Mouse (Mus musculus): ENCODE results near the gene Batf2. TPM values are rescaled to one million over a fixed set of nuclear protein-coding genes. Genes with fewer than 3 reads are reported as not detected.

The Batf2 gene
- total and polyA plus RNA-seq, 3 experiments: not detected

DNA sequence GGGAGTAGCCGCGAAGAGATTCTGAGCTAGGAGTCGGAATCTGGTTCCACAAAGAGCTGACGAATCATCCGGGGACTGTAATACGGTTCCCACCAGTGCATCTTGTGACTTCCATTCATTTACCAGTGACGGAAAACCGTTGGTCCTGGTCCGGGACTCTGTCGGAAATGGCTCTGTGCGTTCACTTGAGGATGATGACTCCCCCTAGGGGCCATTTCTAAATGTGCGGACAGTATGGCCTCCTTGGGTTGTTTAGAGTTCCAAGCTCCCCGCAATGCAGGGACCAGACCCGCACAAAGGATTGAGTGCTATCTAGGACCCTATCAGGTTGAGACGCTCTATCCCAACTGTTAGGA lies 589 bp downstream of the Batf2 start, which contains the start of gene Arl2 (continued):
- no peak for TF ChIP-seq NRF1 (IDR thresholded peaks at IDR 0.05; ENCODE audit: low read depth, low read length)
- TF ChIP-seq MAZ (IDR thresholded peaks at IDR 0.05; ENCODE audit: low read depth, low read length): no peak
- TF ChIP-seq TCF12 (IDR thresholded peaks at IDR 0.05; ENCODE audit: low read depth, low read length): no peak
- TF ChIP-seq PAX5 (IDR thresholded peaks at IDR 0.05; ENCODE audit: low read length): no peak
- TF ChIP-seq GABPA (IDR thresholded peaks at IDR 0.05; ENCODE audit: insufficient replicate concordance, low read depth, low read length): no peak

DNA sequence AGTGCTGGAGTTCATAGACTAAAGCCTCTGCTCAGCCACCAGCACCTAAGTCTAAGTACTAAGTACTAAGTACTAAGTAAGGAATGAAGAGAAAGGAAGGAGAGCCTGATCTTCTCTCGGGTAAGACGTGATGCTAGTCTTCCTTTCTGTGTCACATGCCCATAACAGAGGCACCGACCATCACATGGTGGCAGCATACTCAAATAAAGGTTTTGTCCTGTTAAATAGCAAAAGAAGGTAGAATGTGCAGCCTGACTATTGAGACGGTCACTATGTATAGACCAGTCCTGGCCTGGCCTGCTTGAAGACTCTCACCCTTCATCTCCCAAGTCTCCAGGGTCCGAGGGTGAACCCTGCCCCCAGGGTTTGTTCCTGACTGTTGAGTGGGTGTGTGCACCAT lies 4.1 kb downstream of the Batf2 start:
- peaks cover 20% of the 10 kb centered on the region for H3K27me3 ChIP-seq (replicated peaks)
- no peak overlapping the region for H3K4me2 ChIP-seq (ENCODE audit: insufficient read depth, low read depth, poor library complexity, severe bottlenecking)
- dilution Hi-C loops (cut with MboI; ENCODE audit: extremely low pct_ligation_motif_present, extremely low pct_unique_long_range_greater_than_20kb, low sequenced_read_pairs) (no loop called here), in situ Hi-C loops (cut with MboI; ENCODE audit: low pct_ligation_motif_present, low pct_unique_long_range_greater_than_20kb, low sequenced_read_pairs) (no loop called here)
- H3K9ac ChIP-seq (ENCODE audit: insufficient read depth, low read depth): no peak overlapping the region
- no peaks in the 10 kb centered on the region for H3K79me2 ChIP-seq (replicated peaks; ENCODE audit: control insufficient read depth, extremely low read depth, insufficient read depth, poor library complexity, severe bottlenecking)
- H3K36me3 ChIP-seq (replicated peaks in 1 of 2; ENCODE audit: control insufficient read depth in 1 of 2, insufficient read depth in 1 of 2, low read length in 1 of 2): no peaks in the 10 kb centered on the region
- H3K4me3 ChIP-seq (replicated peaks in 1 of 3; ENCODE audit: low read depth in 2 of 3, low read length in 2 of 3, poor library complexity in 1 of 3): no peak overlapping the region
- H3K4me1 ChIP-seq (ENCODE audit: control insufficient read depth in 1 of 2, insufficient read depth in 2 of 2): peaks cover 6% of the 10 kb centered on the region in 2 experiments
- H3K9me3 ChIP-seq (replicated peaks; ENCODE audit: low read length): peaks cover 2% of the 10 kb centered on the region
- TF ChIP-seq HCFC1 (IDR thresholded peaks at IDR 0.05; ENCODE audit: low read depth, low read length) (no peak), USF1 (IDR thresholded peaks at IDR 0.05; ENCODE audit: low read depth, low read length) (peak; percentile 12; the same call in 1 of the 2 replicates), MAX (IDR thresholded peaks at IDR 0.05; ENCODE audit: low read length) (peak; percentile 36; the same call in 1 of the 2 replicates), CTCF (conservative IDR thresholded peaks at IDR 0.05 in 1 of 2, IDR thresholded peaks at IDR 0.05 in 1 of 2; ENCODE audit: low read depth in 2 of 2, low read length in 2 of 2) (peak in 1 of 2 experiments; percentile 55; a peak in 2 of 4 replicates), UBTF (IDR thresholded peaks at IDR 0.05; ENCODE audit: low read depth, low read length) (no peak), NELFE (IDR thresholded peaks at IDR 0.05; ENCODE audit: low read depth, low read length) (no peak), MYC (IDR thresholded peaks at IDR 0.05; ENCODE audit: low read depth, low read length) (peak; percentile 48; the same call in 1 of the 2 replicates), SMC3 (IDR thresholded peaks at IDR 0.05; ENCODE audit: low read depth, low read length) (peak; percentile 54), RAD21 (IDR thresholded peaks at IDR 0.05; ENCODE audit: low read depth, low read length) (peak; percentile 60)
- no peak overlapping the region for H3K27ac ChIP-seq (ENCODE audit: insufficient read depth, low read depth)
- no peak for DNase-seq (ENCODE audit: extremely low read depth)

DNA sequence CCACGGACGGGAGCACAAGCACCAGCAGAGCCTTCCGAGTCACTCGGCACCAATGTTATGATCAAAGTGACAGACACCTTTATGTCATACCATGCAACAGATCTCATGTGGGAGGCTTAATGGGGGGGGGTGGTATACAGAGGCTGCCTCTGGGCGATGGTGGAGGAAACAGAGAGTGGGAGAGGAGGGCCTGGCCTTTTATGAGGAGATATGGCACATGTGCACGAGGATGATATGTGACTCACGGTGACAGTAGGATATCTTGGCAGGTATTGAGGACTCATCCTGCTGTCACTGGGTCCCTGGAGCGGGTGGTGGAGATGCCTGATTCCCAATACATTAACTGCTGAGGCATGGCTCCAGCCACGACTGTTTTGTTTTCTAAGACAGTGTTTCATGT lies 14.4 kb downstream of the Batf2 start:
- Histone ChIP-seq H3K79me2 (replicated peaks; ENCODE audit: control insufficient read depth, extremely low read depth, insufficient read depth, poor library complexity, severe bottlenecking) (no peaks in the 10 kb centered on the region), H3K9ac (ENCODE audit: insufficient read depth, low read depth) (no peak overlapping the region), H3K4me2 (ENCODE audit: insufficient read depth, low read depth, poor library complexity, severe bottlenecking) (no peak overlapping the region), H3K27me3 (replicated peaks) (peaks cover 42% of the 10 kb centered on the region), H3K27ac (ENCODE audit: insufficient read depth, low read depth) (no peak overlapping the region), H3K36me3 (replicated peaks in 1 of 2; ENCODE audit: control insufficient read depth in 1 of 2, insufficient read depth in 1 of 2, low read length in 1 of 2) (no peaks in the 10 kb centered on the region), H3K9me3 (replicated peaks; ENCODE audit: low read length) (peaks cover 3% of the 10 kb centered on the region), H3K4me3 (replicated peaks in 1 of 3; ENCODE audit: low read depth in 2 of 3, low read length in 2 of 3, poor library complexity in 1 of 3) (no peak overlapping the region), H3K4me1 (ENCODE audit: control insufficient read depth in 1 of 2, insufficient read depth in 2 of 2) (peaks cover 8 to 22% of the 10 kb centered on the region in 2 experiments; a peak in 3 of 4 replicates)
- dilution Hi-C loops (cut with MboI; ENCODE audit: extremely low pct_ligation_motif_present, extremely low pct_unique_long_range_greater_than_20kb, low sequenced_read_pairs): no loop called here
- TF ChIP-seq ETS1 (conservative IDR thresholded peaks at IDR 0.05; ENCODE audit: low read depth, low read length) (no peak), JUND (conservative IDR thresholded peaks at IDR 0.05; ENCODE audit: low read depth, low read length) (no peak), MAX (IDR thresholded peaks at IDR 0.05; ENCODE audit: low read length) (no peak), CTCF (conservative IDR thresholded peaks at IDR 0.05 in 1 of 2, IDR thresholded peaks at IDR 0.05 in 1 of 2; ENCODE audit: low read depth in 2 of 2, low read length in 2 of 2) (no peak), GABPA (IDR thresholded peaks at IDR 0.05; ENCODE audit: insufficient replicate concordance, low read depth, low read length) (no peak), USF1 (IDR thresholded peaks at IDR 0.05; ENCODE audit: low read depth, low read length) (no peak)
- in situ Hi-C loops (cut with MboI; ENCODE audit: low pct_ligation_motif_present, low pct_unique_long_range_greater_than_20kb, low sequenced_read_pairs): loop anchor here (5.0 to 25.0 kb wide), 2 partner anchors 77 to 157 kb away; partner anchors contain the start of gene Cdc42bpg
- no peak for DNase-seq (ENCODE audit: extremely low read depth)
